Mouse (Mus musculus): ENCODE measurements at regions not wholly inside any gene's neighbourhood (a gene's known extent, or its start where the extent isn't known, plus 50 kb on each side); places are given as distances from the start of the nearest gene placed in this dataset.

DNA sequence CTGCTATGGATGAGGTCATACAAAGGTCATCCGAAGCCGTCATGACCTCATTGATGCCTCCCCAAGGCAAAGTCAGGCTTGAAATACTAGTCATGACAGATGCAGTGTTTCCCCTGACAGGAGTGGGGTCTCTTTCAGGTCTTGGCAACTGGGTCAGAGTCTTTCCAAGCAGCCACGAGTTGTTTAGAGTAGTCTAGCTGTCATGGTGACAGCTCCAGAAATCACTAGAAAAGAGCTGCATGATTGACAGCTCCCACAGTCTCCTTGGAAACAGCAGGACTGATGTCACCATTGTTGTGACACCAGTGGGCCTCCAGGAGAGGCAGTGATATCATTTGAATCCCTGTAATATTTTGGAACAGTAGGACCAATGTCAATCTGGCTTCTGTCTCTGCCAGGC is 1144.6 kb upstream of the Gulo start:
- Histone ChIP-seq H3K27ac (replicated peaks) (no peak overlapping the region), H3K4me2 (no peak overlapping the region), H3K27me3 (replicated peaks) (no peaks in the 10 kb centered on the region), H3K9me3 (no peaks in the 10 kb centered on the region), H3K4me1 (peaks cover 6% of the 10 kb centered on the region), H3K4me3 (no peak overlapping the region), H3K36me3 (no peaks in the 10 kb centered on the region), H3K9ac (no peak overlapping the region)
- 34% methylated on average over 3 of the region's 3 CpGs for WGBS
- no peak for ATAC-seq (ENCODE audit: extremely low read depth, insufficient number of reproducible peaks, low FRiP score, low TSS enrichment)

DNA sequence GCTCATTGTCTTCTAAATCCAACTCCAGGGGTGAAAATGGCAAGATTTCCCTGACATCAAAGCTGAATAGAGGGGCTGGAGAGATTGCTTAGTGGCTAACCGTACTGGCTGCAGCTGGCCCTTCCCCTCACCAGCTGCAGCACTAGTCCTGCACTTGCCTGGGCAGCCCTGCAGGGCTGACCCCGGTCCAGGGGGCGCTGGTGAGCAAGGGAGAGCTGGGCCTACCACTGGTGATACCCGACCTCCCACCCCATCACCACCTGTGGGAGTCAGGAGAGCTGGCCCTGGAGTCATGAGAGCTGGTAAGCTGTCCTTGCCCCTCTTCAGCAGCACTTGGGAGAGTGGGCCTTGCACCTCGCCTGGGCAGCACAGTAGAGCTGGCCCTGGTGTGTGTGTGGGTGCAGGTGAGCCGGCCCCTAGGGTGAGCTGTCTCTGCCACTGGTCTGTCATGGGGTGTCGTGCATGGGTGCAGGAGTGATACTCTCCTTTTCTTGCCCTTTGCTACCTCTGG is 1141.0 kb upstream of the Gulo start:
- Histone ChIP-seq H3K27me3 (replicated peaks) (no peaks in the 10 kb centered on the region), H3K4me3 (no peak overlapping the region), H3K9me3 (no peaks in the 10 kb centered on the region), H3K4me2 (no peak overlapping the region), H3K36me3 (no peaks in the 10 kb centered on the region), H3K27ac (replicated peaks) (no peak overlapping the region), H3K9ac (no peak overlapping the region), H3K4me1 (peaks cover 6% of the 10 kb centered on the region)
- WGBS = 41% methylated on average over 7 of the region's 7 CpGs
- ATAC-seq (ENCODE audit: extremely low read depth, insufficient number of reproducible peaks, low FRiP score, low TSS enrichment) = no peak

DNA sequence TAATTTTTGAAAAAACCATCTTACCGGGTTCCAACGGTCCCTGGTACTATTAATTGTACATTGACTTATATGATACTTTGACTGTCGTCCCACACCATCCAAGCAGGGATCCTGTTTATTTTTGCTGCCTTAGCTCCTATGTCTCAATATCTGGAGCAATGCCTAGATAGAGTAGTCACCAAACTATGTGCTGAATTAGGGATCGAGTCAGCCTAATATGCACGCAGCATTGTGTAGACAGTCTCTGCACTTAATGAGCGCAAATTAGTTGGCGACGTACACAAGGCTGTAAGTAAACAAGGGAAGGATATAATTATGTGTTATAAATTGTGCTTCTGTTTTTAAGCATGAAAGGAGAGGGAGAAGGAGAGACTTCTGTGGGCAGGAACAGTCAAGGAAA is 1140.1 kb upstream of the Gulo start:
- Histone ChIP-seq H3K4me2 (no peak overlapping the region), H3K9ac (no peak overlapping the region), H3K9me3 (no peaks in the 10 kb centered on the region), H3K36me3 (no peaks in the 10 kb centered on the region), H3K27me3 (replicated peaks) (no peaks in the 10 kb centered on the region), H3K27ac (replicated peaks) (no peak overlapping the region), H3K4me1 (peaks cover 11% of the 10 kb centered on the region), H3K4me3 (no peak overlapping the region)
- WGBS = 88% methylated on average over 8 of the region's 8 CpGs
- no peak for ATAC-seq (ENCODE audit: extremely low read depth, insufficient number of reproducible peaks, low FRiP score, low TSS enrichment)

DNA sequence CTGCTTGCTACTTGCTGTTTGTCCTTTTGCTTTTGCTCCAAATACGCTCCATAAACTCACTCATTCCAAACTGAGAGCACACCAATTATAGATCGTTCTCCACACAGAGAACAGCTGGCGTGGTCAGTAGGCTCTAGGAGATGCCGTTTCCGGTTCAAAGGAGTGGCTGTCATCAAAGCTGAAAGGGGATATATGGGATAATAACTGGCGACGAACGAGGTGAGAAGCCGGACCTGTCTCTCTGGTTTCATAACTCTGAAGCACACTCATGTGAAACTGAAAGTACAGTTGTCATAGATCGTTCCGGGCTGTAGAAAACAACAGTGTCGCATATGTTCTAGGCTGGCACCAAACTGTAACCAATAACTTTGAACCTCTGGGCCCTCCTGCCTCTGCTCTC is 1137.6 kb upstream of the Gulo start:
- no peak overlapping the region for H3K9ac ChIP-seq
- no peaks in the 10 kb centered on the region for H3K27me3 ChIP-seq (replicated peaks)
- H3K4me1 ChIP-seq = peaks cover 20% of the 10 kb centered on the region
- H3K36me3 ChIP-seq = no peaks in the 10 kb centered on the region
- no peak overlapping the region for H3K4me2 ChIP-seq
- no peak overlapping the region for H3K27ac ChIP-seq (replicated peaks)
- ATAC-seq (ENCODE audit: extremely low read depth, insufficient number of reproducible peaks, low FRiP score, low TSS enrichment) = no peak
- no peak overlapping the region for H3K4me3 ChIP-seq
- WGBS = 83% methylated on average over 12 of the region's 12 CpGs
- H3K9me3 ChIP-seq = no peaks in the 10 kb centered on the region

DNA sequence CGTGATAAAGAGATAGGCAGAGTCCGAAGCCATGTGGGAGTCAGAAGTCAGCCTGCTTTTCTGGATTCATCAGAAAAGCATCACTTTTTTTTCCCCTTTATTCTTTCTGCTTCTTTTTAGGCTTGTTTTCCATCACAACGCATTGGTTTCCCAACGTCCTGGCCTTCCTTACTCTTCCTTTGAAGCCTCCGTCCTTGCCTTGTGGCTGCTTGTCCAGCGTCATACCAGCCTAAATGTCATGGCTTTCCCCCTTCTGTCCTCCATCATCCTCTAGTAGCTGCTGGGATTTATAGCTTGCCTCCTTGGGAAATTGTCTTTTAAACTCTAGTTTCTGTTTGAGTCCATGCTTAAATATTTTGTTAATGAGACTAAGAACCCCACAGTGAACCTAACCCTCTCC is 1136.0 kb upstream of the Gulo start:
- H3K36me3 ChIP-seq = no peaks in the 10 kb centered on the region
- WGBS = 78% methylated on average over 6 of the region's 6 CpGs
- no peak overlapping the region for H3K4me2 ChIP-seq
- peaks cover 26% of the 10 kb centered on the region for H3K4me1 ChIP-seq
- no peak overlapping the region for H3K27ac ChIP-seq (replicated peaks)
- H3K4me3 ChIP-seq = no peak overlapping the region
- ATAC-seq (ENCODE audit: extremely low read depth, insufficient number of reproducible peaks, low FRiP score, low TSS enrichment) = no peak
- H3K27me3 ChIP-seq (replicated peaks) = no peaks in the 10 kb centered on the region
- no peaks in the 10 kb centered on the region for H3K9me3 ChIP-seq
- H3K9ac ChIP-seq = no peak overlapping the region

DNA sequence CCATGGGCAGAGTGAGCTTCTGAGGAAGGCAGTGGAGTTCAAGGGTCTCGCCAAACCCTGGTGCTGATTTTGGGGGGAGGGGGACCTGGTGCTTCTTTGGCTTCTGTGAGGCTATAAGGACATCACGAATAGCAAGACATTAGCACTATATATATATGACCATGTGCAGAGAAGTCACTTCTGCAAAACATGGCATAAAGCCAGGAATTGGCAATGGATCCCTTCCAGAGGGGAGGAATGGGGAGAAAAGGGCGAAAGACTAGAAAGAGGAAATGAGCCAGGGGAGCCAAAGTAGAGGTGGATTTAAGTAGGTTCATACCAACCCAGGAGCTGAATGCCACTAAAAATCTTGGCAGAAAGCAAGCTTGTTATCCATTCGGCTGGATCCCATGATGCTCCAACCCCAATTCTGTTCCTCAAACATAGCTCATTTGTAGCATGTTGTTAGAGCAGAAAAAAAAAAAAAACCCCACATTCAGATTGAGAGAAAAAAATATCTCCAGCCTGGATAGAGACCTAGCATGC is 1135.5 kb upstream of the Gulo start:
- H3K27ac ChIP-seq (replicated peaks) = no peak overlapping the region
- no peak overlapping the region for H3K4me2 ChIP-seq
- no peak for ATAC-seq (ENCODE audit: extremely low read depth, insufficient number of reproducible peaks, low FRiP score, low TSS enrichment)
- WGBS = 81% methylated on average over 4 of the region's 4 CpGs
- no peak overlapping the region for H3K4me3 ChIP-seq
- peaks cover 26% of the 10 kb centered on the region for H3K4me1 ChIP-seq
- H3K27me3 ChIP-seq (replicated peaks) = no peaks in the 10 kb centered on the region
- no peaks in the 10 kb centered on the region for H3K36me3 ChIP-seq
- no peak overlapping the region for H3K9ac ChIP-seq
- no peaks in the 10 kb centered on the region for H3K9me3 ChIP-seq

DNA sequence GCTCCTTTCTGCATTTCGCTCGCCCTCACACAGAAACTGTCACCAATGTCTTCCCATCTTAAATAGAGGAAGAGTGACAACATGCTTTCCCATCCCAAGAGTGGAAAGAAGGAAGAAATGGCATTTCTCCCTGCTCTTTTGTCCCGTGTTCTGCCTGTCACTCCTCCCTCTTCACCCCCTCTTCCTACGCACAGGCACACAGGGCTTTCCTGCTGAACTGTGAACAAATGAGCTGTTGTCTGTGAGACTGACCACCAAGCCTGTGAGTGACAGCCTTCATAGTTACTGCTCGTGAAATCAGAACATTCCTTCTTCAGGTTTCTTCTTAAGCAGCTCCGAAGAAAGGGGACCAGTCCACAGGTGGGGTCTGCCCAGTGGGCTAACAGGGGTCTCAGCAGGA is 1134.8 kb upstream of the Gulo start:
- Histone ChIP-seq H3K36me3 (no peaks in the 10 kb centered on the region), H3K4me2 (no peak overlapping the region), H3K9ac (no peak overlapping the region), H3K4me3 (no peak overlapping the region), H3K27me3 (replicated peaks) (no peaks in the 10 kb centered on the region), H3K27ac (replicated peaks) (no peak overlapping the region), H3K9me3 (no peaks in the 10 kb centered on the region), H3K4me1 (peaks cover 26% of the 10 kb centered on the region)
- WGBS = 60% methylated on average over 6 of the region's 6 CpGs
- no peak for ATAC-seq (ENCODE audit: extremely low read depth, insufficient number of reproducible peaks, low FRiP score, low TSS enrichment)

DNA sequence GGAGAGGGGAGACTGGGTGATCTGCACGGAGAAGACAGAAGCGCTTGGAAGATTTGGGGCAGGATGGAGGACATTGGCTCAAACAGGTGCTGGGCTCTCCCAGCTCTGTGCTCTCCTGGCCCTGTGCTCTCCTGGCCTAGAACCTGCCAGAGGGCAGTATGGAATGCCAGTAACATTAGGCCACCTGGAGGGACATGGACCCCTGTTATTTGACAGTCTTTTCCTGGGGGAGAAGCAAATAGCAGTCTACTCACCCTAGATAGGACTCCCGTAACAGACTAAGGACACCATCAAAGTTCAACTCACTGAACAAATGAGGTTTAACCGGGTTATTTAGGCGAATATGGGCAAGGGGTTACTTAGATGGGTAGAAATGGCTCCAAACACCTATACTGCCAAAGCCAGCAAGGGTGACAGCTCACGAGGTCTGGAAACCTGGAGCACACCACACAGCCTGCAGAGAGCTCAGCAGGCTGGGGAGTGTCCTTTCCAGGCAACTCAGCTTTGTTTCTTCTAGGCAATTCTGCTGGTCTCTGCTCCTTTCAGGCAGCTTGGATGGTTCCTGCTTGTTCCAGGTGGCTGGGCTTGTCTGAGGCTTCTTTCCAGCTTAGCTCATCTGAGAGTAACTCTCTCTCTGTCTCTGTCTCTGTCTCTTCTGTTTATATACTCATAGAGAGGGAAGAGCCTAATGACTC is 1133.7 kb upstream of the Gulo start:
- no peak for ATAC-seq (ENCODE audit: extremely low read depth, insufficient number of reproducible peaks, low FRiP score, low TSS enrichment)
- no peak overlapping the region for H3K4me3 ChIP-seq
- H3K27ac ChIP-seq (replicated peaks) = no peak overlapping the region
- no peak overlapping the region for H3K9ac ChIP-seq
- H3K27me3 ChIP-seq (replicated peaks) = no peaks in the 10 kb centered on the region
- H3K36me3 ChIP-seq = no peaks in the 10 kb centered on the region
- peaks cover 26% of the 10 kb centered on the region for H3K4me1 ChIP-seq
- WGBS = 82% methylated on average over 6 of the region's 6 CpGs
- no peaks in the 10 kb centered on the region for H3K9me3 ChIP-seq
- no peak overlapping the region for H3K4me2 ChIP-seq

DNA sequence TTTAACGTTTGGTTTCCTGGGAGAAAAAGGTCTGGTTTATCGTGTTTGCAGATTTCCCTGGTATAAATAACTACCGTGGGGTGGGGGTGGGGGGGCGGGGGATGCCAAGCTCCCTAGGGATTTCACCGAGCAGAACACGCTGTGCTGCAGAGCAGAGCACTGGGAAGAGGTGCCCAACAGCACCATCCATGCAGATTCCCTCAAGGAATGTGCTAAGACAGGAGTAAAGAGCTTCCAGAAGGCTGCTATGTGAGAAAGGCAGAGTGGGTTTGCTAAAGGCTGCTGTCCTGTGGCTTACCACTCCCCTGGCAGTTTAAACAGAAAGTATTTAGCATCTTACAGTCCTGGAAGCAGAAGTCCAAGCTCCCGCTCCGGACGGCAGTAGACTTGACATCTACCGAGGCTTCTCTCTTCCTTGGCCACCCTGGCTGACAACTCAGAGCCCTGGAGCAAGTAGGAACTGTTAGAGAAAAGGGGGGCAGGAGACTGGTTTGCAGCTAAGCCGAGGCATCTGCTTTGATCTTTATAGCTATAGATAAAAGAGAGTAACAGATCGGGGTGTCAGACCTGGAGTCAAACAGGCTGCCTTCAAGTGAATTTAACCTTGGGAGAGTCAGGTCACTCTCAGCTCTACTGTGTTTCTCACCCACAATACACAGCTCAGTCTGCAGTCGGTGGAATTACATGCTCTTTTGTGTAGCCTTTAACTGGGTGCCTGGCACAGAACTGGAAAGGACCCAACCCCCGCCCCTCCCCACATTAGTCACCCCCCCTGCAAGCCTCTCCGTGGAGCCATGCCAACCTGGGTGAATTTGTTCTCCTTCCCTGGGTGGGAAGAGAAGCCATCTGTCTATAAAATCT is 1132.8 kb upstream of the Gulo start:
- H3K27me3 ChIP-seq (replicated peaks) = no peaks in the 10 kb centered on the region
- 16% methylated on average over 15 of the region's 15 CpGs for WGBS
- H3K9me3 ChIP-seq = no peaks in the 10 kb centered on the region
- peaks cover 26% of the 10 kb centered on the region for H3K4me1 ChIP-seq
- H3K36me3 ChIP-seq = no peaks in the 10 kb centered on the region
- no peak for ATAC-seq (ENCODE audit: extremely low read depth, insufficient number of reproducible peaks, low FRiP score, low TSS enrichment)
- H3K9ac ChIP-seq = peak overlapping the region; percentile 62
- H3K4me3 ChIP-seq = 0 out of 2 replicates have a peak overlapping the region, but pooled peaks have one; percentile 8
- H3K4me2 ChIP-seq = peak overlapping the region; percentile 61
- H3K27ac ChIP-seq (replicated peaks) = 0 out of 2 replicates have a peak overlapping the region, but pooled peaks have one; percentile 10

DNA sequence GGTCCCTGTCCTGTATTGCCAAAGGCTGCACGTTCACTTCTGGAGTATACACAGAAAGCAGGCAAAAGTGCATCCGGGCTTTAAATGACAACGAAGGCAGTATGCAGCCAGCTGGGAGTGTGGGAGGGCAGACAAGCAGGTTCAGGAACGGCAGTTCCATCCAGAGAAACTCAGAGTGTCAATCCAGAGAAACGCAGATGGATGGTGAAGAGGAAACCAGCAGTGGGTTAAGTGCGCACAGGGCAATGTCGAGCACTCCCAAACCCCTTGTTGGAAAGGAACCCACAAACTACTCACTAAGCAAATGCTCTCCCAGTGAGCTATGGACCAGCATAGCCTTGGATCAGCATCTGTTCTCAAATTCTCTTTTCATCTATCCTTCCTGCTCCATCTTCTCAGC is 1132.1 kb upstream of the Gulo start:
- H3K4me2 ChIP-seq = peak overlapping the region; percentile 61; the same call in 1 of the 2 replicates
- no peak for ATAC-seq (ENCODE audit: extremely low read depth, insufficient number of reproducible peaks, low FRiP score, low TSS enrichment)
- H3K4me1 ChIP-seq = peaks cover 31% of the 10 kb centered on the region
- H3K9ac ChIP-seq = no peak overlapping the region
- no peaks in the 10 kb centered on the region for H3K9me3 ChIP-seq
- no peaks in the 10 kb centered on the region for H3K27me3 ChIP-seq (replicated peaks)
- H3K36me3 ChIP-seq = no peaks in the 10 kb centered on the region
- no peak overlapping the region for H3K4me3 ChIP-seq
- H3K27ac ChIP-seq (replicated peaks) = no peak overlapping the region
- WGBS = 71% methylated on average over 7 of the region's 7 CpGs

DNA sequence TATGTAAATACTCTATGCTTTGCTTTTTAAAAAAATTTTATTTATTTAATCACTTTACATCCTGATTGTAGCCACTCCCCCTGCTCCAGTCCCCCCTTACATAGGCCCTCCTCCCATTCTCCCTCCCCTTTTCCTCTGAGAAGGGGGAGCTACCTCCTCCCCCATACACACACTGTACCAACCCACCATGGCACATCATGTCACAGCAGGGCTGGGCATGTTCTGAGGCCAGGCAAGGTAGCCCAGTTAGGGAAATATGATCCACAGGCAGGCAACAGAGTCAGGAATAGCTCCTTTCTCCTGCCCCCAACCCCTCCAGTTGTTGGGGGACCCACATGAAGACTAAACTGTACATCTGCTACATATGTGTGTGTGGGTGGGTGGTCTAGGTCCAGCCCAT is 1130.7 kb upstream of the Gulo start:
- H3K4me1 ChIP-seq = peaks cover 45% of the 10 kb centered on the region
- no peaks in the 10 kb centered on the region for H3K9me3 ChIP-seq
- H3K4me2 ChIP-seq = no peak overlapping the region
- H3K4me3 ChIP-seq = no peak overlapping the region
- H3K9ac ChIP-seq = no peak overlapping the region
- no peak for ATAC-seq (ENCODE audit: extremely low read depth, insufficient number of reproducible peaks, low FRiP score, low TSS enrichment)
- no peaks in the 10 kb centered on the region for H3K27me3 ChIP-seq (replicated peaks)
- H3K27ac ChIP-seq (replicated peaks) = no peak overlapping the region
- no peaks in the 10 kb centered on the region for H3K36me3 ChIP-seq

All from heart, embryonic 13.5 days (tissue).